Mouse (Mus musculus) lung, postnatal 36 days (tissue): ENCODE data around the gene Slc1a1.
A peak's percentile ranks its signal among the peaks of the same experiment; 100 is the strongest.

Source experiments
- DNase-seq: peaks from one replicate; pipeline ENCODE4 v3.0.0; 2022; ENCODE audit warnings: mixed read lengths

Slc1a1 gene

DNA sequence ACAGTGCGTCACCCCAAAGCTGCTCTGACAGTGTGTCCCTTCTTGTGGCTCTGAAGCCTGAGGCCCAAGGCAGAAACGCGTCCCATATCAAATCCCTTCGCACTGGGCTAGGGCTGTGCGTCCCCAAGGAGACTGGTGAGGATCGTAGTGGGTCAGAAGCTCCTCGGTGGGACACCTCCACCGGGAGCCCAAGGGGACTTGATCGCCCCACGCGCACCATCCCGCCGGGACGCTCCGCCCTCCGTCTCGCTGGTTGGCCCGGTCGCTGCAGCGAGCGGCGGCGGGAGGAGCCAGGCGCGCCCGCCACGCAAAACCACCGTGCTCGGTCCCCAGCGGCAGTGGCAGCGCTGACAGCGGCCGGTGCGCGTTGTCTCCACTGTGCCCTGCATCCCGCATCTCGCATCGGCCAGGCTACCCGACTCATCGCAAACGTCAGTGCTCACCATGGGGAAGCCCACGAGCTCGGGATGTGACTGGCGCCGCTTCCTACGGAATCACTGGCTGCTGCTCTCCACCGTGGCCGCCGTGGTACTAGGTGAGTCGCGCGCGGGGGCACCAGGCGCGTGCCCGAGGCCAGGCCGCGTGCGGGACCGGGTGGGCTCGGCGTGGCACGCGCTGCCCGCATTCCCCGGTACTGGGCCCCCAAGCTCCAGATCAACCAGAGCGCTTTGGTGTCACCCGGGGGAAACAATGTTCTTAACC, at the start of gene Slc1a1:
Slc1a1 (plus strand) TSS at position 252 of the 702 bp plus-strand sequence.
- peak; percentile 59 for DNase-seq

DNA sequence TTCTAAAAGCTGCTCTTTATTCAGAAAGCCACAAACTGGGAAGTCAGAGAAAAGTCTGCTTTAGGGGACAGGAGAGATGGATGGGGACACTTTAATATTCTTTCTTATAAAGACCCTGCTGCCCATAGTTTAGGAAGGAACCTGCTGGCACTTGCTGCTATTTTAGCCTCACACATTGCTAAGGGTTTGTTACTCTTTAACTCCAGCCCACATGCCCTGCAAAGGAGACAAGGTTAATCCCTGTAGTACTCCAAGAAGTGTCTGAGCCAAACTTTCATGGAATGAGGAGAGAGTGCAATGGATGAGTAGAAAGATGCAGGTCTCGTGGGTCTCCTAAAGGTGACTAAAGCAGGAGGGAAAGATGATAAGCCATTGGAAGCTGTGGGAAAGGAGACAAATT, 44.7 kb upstream of the Slc1a1 start:
- no peak for DNase-seq

GRCm38 (mm10) chr19:28793307-28793706, 41.5 kb upstream of the Slc1a1 start:
- DNase-seq, result no peak

DNA sequence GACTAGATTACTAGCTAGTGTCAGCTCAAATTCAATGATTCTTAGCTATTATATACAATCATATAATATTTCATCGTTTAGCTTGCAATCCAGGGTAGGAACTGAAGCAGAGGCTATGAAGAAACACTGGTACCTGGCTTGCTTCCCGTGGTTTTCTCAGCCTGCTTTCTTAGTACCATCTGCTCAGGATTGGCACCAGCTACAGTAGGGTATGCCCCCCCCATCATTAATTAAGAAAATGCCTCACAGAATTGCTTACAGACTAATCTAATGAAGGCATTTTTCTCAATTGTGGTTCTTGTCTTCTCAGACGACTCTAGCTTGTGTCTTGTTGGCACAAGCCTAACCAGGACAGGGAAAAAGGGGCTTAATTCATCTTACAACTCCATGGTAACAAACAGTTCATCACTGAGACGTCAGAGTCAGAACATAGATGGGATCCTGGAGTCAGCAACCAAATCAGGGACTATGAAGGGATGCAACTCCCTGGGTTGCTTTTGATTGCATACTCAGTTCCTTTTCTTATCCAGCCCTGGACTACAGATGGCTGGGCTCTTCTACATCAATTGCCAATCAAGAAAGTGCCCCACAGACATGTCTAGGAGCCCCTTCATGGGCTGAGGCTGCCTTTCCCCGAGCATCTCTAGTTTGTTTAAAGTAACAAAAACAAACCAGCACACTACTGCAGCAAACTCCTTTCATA, 38.6 kb upstream of the Slc1a1 start:
- no peak for DNase-seq

GRCm38 (mm10) chr19:28796966-28797365, 37.9 kb upstream of the Slc1a1 start:
- no peak for DNase-seq

GRCm38 (mm10) chr19:28797611-28798010, 37.2 kb upstream of the Slc1a1 start:
- no peak for DNase-seq

GRCm38 (mm10) chr19:28800448-28800847, 34.4 kb upstream of the Slc1a1 start:
- no peak for DNase-seq

DNA sequence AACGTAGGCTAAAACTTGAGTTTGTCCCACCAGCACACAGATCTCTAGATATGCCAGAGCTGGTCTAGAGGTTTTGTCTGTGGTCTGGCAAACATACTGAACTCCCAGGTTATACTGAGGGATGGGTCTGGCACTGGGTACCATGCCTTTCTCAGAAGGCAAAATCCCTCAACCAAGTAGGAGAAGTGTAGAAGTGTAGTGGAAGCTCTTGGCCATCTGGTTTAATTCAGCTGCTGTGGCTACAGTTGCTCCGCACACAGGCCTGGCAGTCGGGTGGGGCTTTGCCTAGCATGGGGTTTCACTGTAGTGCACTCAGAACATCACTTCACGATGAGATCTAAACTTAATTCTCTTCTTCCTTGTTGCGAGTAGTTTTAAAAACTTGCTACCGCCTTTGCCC, 28.6 kb upstream of the Slc1a1 start:
- DNase-seq, result no peak

DNA sequence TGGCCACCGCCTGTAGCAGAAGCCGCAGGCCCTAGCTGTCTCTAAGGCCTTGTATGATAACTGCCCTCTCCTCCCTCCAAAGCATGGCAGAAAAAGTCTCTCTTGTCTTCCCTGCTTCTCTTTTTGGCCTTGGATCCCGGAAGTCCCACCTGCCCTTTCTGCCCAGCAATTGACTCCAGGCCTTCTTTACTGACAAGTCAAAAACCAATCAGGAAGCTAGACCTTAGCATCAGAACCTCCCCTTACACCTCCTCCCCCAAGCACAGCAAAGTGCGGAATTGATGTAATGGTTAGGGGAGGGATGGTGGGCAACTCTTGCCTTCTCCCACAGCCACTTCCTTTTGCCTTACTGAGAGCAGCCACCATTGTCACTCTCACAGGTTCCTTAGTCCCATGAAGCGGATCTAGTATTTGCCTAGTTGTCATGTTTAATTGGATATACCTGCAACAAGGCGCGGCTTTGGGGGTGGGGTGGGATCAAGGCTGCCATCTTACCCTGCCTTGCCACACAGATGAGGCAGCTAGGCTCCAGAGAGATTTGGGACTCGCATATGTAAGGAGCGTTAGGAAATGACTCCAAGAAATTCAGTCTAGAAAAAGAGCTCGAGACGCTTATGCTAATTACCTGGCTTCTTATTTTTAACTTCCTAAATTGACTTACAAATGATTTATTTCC, 27.9 kb upstream of the Slc1a1 start:
- no peak for DNase-seq

DNA sequence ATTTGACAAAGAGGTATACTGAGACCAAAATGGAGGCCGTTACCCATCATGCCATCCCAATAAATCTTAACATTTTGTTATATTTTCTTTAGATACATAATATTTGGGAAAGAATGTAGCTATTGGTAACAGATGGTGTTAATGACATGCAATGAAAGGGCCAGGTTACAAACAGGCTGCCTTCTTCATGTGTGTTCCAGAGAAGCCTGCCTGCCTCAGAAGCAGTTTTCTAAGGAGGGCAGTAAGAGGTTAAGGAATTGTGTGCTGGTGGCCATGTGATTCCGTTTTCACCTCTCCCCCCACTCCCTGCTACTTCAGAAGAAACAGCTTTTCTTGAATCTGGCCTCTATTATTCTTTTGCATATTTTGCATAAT, 27.4 kb upstream of the Slc1a1 start:
- no peak for DNase-seq

DNA sequence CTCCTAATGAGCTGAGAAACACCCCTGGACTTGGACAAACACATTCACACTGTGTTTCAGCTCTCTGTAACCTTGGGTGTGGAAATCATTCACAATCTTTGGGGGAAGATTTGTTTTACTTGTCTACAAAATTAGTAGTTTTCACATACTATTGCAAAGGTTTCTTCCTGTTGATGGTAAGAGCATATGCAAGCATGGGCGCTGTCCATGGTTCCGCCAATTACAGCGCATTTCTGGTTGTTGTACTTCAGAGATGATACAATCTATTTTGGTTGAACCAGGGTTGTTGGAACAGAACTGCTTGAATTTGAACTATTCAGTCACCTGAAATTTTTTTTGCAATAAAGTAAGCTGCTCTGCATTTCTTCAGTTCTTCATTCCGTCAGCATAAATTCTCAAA, 16.6 kb upstream of the Slc1a1 start:
- no peak for DNase-seq

DNA sequence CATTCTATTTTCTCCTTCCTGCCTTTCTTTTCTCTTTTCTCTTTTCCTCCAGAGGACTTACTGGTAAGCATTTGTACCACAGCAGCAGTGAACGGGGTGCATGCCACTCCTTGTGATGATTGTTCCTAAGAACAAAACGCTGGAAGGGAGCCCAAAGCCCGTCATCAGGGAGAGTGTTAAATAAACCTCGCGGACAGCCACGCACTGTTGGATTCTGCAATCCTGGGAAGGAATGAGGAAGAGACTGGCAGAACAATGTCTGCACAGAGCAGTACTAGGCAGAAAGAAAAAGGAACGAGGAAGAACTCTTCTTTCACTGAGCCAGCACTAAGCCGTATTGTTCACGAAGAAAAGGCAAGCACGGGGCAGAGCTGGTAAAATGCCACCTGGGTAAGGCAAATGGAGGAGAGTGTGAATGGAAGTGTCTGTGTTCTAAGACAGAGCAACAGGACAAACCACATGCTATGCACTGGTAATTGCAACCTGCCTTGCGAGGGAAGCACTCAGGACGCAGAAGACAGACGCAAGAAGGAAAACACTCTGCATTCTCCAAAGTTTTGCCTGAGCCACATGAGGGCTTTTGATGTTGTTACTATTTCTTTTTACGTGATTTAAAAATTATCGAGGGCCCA, 7.0 kb upstream of the Slc1a1 start:
- DNase-seq, result peak; percentile 78

DNA sequence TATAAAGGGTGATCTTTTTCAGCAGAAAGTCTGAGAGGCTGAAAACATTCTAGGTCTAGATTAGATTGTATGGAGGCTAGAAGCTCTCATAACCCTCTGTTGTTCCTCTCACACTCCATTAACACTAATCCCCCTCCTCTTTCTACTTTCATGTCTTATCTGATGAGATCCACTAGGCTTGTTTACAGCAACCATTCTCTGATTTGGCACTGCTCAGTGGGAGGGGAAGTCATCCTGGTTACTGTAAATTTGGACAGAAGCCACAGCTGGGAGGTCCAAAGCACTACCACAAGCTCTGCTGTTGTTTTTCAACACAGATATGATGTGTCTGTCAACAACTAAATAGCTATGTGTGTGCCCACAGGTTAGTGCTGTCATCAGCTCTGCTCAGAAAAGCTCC, 3.5 kb upstream of the Slc1a1 start:
- peak; percentile 46 for DNase-seq

- no peak for DNase-seq
Observed at GRCm38 (mm10) chr19:28832605-28833004, 2.2 kb upstream of the Slc1a1 start.

GRCm38 (mm10) chr19:28834388-28834787, 461 bp upstream of the Slc1a1 start:
- DNase-seq, result peak; percentile 57

- no peak for DNase-seq
Observed at GRCm38 (mm10) chr19:28835500-28835864, 633 bp downstream of the Slc1a1 start.

GRCm38 (mm10) chr19:28836116-28836515, 1.3 kb downstream of the Slc1a1 start:
- DNase-seq, result no peak

GRCm38 (mm10) chr19:28836651-28837410, 2.0 kb downstream of the Slc1a1 start:
- DNase-seq, result no peak

DNA sequence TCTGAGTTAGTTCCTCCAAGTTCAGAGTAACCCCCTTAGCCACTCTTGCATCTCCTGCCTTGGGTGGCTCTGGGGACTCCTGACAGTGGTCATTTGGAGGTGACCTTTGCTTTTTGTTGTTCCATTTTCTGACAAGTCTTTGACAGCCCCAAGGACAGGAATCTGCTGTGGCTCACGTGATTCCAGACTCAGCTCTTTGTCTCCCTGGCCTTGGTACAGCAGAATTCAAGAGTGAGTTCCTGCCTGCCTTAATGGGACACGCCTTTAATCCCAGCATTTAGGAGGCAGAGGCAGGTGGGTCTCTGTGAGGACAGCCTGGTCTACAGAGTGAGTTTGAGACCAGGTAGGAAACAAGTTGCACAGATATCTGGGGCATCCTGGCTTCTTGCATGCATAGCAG, 3.9 kb downstream of the Slc1a1 start:
- no peak for DNase-seq

DNA sequence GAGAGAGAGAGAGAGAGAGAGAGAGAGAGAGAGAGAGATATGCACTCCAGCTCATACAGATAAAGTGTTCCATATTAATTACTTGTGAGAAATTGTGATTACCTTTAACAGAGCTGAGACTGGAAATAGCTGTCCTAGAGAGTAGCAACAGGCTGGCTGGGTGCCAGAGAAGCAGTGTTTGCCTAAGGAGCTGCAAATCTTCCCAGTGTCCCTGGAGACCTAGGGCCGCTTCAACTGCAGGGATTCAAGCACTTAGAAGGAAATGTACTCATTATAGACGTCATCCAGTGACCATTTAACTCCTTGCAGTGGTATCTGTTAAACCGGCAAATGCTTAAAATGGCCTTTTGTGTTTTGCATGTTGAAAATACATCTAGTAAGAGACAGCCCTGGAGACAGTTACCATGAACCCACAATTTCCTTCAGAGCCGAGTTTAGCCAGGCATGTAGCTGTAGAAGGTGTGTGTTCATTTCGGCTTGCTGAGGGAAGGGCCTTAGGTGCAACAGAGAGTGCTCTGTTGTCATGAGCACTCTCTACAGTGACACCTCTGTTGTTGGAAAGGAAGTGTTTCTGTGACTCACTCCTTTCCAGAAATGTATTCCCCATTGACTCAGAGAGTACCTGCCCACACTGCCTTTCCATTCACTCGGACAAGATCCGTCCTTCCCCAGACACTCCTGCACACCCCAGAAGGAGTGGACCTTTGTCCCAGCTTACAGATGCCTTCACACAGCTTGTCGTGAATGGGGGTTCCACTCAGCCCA, 10.3 kb downstream of the Slc1a1 start:
- peak; percentile 18 for DNase-seq

DNA sequence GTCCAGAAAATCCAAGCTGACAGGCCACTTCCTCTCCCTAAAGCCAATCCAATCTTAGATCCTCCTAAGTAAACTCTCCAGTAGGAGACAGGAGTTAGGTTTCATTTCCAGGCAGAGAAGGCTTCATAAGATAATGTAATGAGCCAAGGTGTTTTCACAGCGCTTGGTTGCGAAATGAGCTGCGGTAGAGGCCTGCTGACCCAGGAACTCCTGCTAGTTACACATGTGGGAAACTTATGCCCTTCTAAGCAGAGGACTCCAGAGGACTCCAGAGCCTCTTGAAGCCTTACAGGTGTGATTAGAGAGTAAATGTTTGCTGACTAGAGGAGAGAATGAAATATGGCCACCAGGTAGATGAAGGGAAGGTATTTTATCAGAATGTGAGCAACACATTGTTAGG, 15.7 kb downstream of the Slc1a1 start:
- peak; percentile 71 for DNase-seq

GRCm38 (mm10) chr19:28852001-28852400, 17.2 kb downstream of the Slc1a1 start:
- no peak for DNase-seq
